Mouse (Mus musculus) hindbrain, embryonic 14.5 days (tissue): ENCODE measurements around the gene Mrps7. TPM values are rescaled to one million over a fixed set of nuclear protein-coding genes. Genes with fewer than 3 reads are reported as not detected.

Source experiments
- ATAC-seq: fragments of 200-750 bp; cut with Nextera tagmentation; 2 replicates; pipeline ENCODE4 v1.8.0; 2017; ENCODE audit warnings: moderate number of reproducible peaks, mild to moderate bottlenecking, moderate TSS enrichment, moderate library complexity; ENCODE audit not compliant: low FRiP score
- DNase-seq: peaks from one replicate; pipeline ENCODE4 v3.0.0-alpha.2; 2015; ENCODE audit warnings: low spot score
- H3K27ac ChIP-seq: fragments of 300-500 bp; sonication (generic); 2 replicates; pipeline ENCODE4 v1.5.1; 2014; ENCODE audit warnings: mild to moderate bottlenecking, moderate library complexity
- H3K27me3 ChIP-seq: fragments of 300-500 bp; sonication (generic); 2 replicates; pipeline ENCODE4 v1.6.1; 2014; ENCODE audit warnings: mild to moderate bottlenecking, low read length, mixed read lengths; ENCODE audit not compliant: control insufficient read depth, insufficient read depth
- H3K36me3 ChIP-seq: fragments of 300-500 bp; sonication (generic); replicated peaks from 2 replicates; pipeline ENCODE4 v1.6.1; 2014; ENCODE audit not compliant: control insufficient read depth, insufficient read depth
- H3K4me1 ChIP-seq: fragments of 300-500 bp; sonication (generic); replicated peaks from 2 replicates; pipeline ENCODE4 v1.6.1; 2014; ENCODE audit warnings: antibody characterized with exemption, low read length, mixed read lengths; ENCODE audit not compliant: control insufficient read depth, insufficient read depth
- H3K4me2 ChIP-seq: fragments of 300-500 bp; sonication (generic); replicated peaks from 2 replicates; pipeline ENCODE4 v1.6.1; 2014; ENCODE audit warnings: mild to moderate bottlenecking, moderate library complexity
- H3K4me3 ChIP-seq: fragments of 300-500 bp; sonication (generic); replicated peaks from 2 replicates; pipeline ENCODE4 v1.5.1; 2014; ENCODE audit warnings: mild to moderate bottlenecking, low read length
- H3K9ac ChIP-seq: fragments of 300-500 bp; sonication (generic); 2 replicates; pipeline ENCODE4 v1.6.1; 2014
- H3K9me3 ChIP-seq: fragments of 300-500 bp; sonication (generic); 2 replicates; pipeline ENCODE4 v1.6.1; 2016; ENCODE audit warnings: low read length; ENCODE audit not compliant: control insufficient read depth
- WGBS: fragments of 180-500 bp; shearing (Covaris S2); extraction: QIAGEN DNeasy Blood & Tissue Kit; methylation state at CpG from one replicate; pipeline ENCODE4 v1.1.7; 2014; 5-methylcytosine and 5-hydroxymethylcytosine counted together
- polyA plus RNA-seq: library from polyadenylated mRNA; unstranded; fragments of >200 nt; fragmentation: Nextera tagmentation; extraction: Ambion mirVana; gene quantifications from 2 replicates; pipeline ENCODE4 v1.2.1, GENCODE M21; 2014

Gene Mrps7
- polyA plus RNA-seq, 1 experiment from 2014 or later, result 72.5 TPM

GRCm38 (mm10) chr11:115631505-115631890 lies 27.8 kb downstream of the Mrps7 start:
- DNase-seq, result no peak
- no peak overlapping the region for H3K9ac ChIP-seq
- no peak overlapping the region for H3K4me3 ChIP-seq
- no peak overlapping the region for H3K27ac ChIP-seq
- H3K27me3 ChIP-seq, result no peaks in the 10 kb centered on the region
- H3K4me1 ChIP-seq, result peaks cover 14% of the 10 kb centered on the region; the same call in 1 of the 2 replicates
- H3K36me3 ChIP-seq, result no peaks in the 10 kb centered on the region
- no peaks in the 10 kb centered on the region for H3K9me3 ChIP-seq
- 18% methylated on average over 3 of the region's 3 CpGs for WGBS
- H3K4me2 ChIP-seq, result no peak overlapping the region
- ATAC-seq, result no peak

GRCm38 (mm10) chr11:115632247-115632646 lies 28.5 kb downstream of the Mrps7 start:
- H3K4me1 ChIP-seq, result peaks cover 7% of the 10 kb centered on the region; the same call in 1 of the 2 replicates
- H3K9ac ChIP-seq, result no peak overlapping the region
- H3K4me2 ChIP-seq, result no peak overlapping the region
- no peaks in the 10 kb centered on the region for H3K36me3 ChIP-seq
- no peaks in the 10 kb centered on the region for H3K27me3 ChIP-seq
- H3K27ac ChIP-seq, result no peak overlapping the region
- H3K9me3 ChIP-seq, result no peaks in the 10 kb centered on the region
- ATAC-seq, result no peak
- DNase-seq, result no peak
- H3K4me3 ChIP-seq, result no peak overlapping the region
- 82% methylated on average over 7 of the region's 7 CpGs for WGBS

- no peak overlapping the region for H3K4me2 ChIP-seq
- no peak overlapping the region for H3K9ac ChIP-seq
- no peaks in the 10 kb centered on the region for H3K9me3 ChIP-seq
- H3K36me3 ChIP-seq, result no peaks in the 10 kb centered on the region
- no peak overlapping the region for H3K27ac ChIP-seq
- WGBS, result 86% methylated on average over 10 of the region's 10 CpGs
- H3K4me1 ChIP-seq, result 0 out of 2 replicates have a peak, but pooled peaks cover 3% of the 10 kb centered on the region
- DNase-seq (no peak), ATAC-seq (no peak)
- no peaks in the 10 kb centered on the region for H3K27me3 ChIP-seq
- H3K4me3 ChIP-seq, result no peak overlapping the region
Observed at GRCm38 (mm10) chr11:115632862-115633261, 29.1 kb downstream of the Mrps7 start.

GRCm38 (mm10) chr11:115634109-115634508 lies 30.4 kb downstream of the Mrps7 start:
- H3K4me2 ChIP-seq, result no peak overlapping the region
- DNase-seq, result no peak
- H3K36me3 ChIP-seq, result no peaks in the 10 kb centered on the region
- WGBS, result 83% methylated on average over 4 of the region's 4 CpGs
- ATAC-seq, result no peak
- H3K9me3 ChIP-seq, result no peaks in the 10 kb centered on the region
- no peak overlapping the region for H3K27ac ChIP-seq
- no peak overlapping the region for H3K4me3 ChIP-seq
- no peaks in the 10 kb centered on the region for H3K27me3 ChIP-seq
- H3K9ac ChIP-seq, result no peak overlapping the region
- no peaks in the 10 kb centered on the region for H3K4me1 ChIP-seq

- no peaks in the 10 kb centered on the region for H3K27me3 ChIP-seq
- no peak overlapping the region for H3K27ac ChIP-seq
- H3K9ac ChIP-seq, result no peak overlapping the region
- no peak for DNase-seq
- WGBS, result 89% methylated on average over 8 of the region's 8 CpGs
- no peak for ATAC-seq
- H3K4me1 ChIP-seq, result no peaks in the 10 kb centered on the region
- no peak overlapping the region for H3K4me3 ChIP-seq
- H3K4me2 ChIP-seq, result no peak overlapping the region
- no peaks in the 10 kb centered on the region for H3K36me3 ChIP-seq
- no peaks in the 10 kb centered on the region for H3K9me3 ChIP-seq
Observed at GRCm38 (mm10) chr11:115635041-115635440, 31.3 kb downstream of the Mrps7 start.

GRCm38 (mm10) chr11:115635484-115635883 lies 31.8 kb downstream of the Mrps7 start:
- no peak overlapping the region for H3K4me3 ChIP-seq
- H3K9ac ChIP-seq, result no peak overlapping the region
- no peak overlapping the region for H3K4me2 ChIP-seq
- H3K27me3 ChIP-seq, result no peaks in the 10 kb centered on the region
- H3K9me3 ChIP-seq, result no peaks in the 10 kb centered on the region
- ATAC-seq (no peak), DNase-seq (no peak)
- H3K27ac ChIP-seq, result no peak overlapping the region
- H3K4me1 ChIP-seq, result no peaks in the 10 kb centered on the region
- WGBS, result 76% methylated on average over 8 of the region's 8 CpGs
- no peaks in the 10 kb centered on the region for H3K36me3 ChIP-seq

- no peak overlapping the region for H3K27ac ChIP-seq
- H3K4me2 ChIP-seq, result no peak overlapping the region
- ATAC-seq (no peak), DNase-seq (no peak)
- H3K9ac ChIP-seq, result no peak overlapping the region
- no peaks in the 10 kb centered on the region for H3K9me3 ChIP-seq
- H3K4me1 ChIP-seq, result no peaks in the 10 kb centered on the region
- WGBS, result 88% methylated on average over 3 of the region's 3 CpGs
- H3K27me3 ChIP-seq, result no peaks in the 10 kb centered on the region
- H3K4me3 ChIP-seq, result no peak overlapping the region
- H3K36me3 ChIP-seq, result no peaks in the 10 kb centered on the region; the same call in 1 of the 2 replicates
Observed at GRCm38 (mm10) chr11:115636960-115637359, 33.2 kb downstream of the Mrps7 start.

GRCm38 (mm10) chr11:115638498-115639409 lies 35.0 kb downstream of the Mrps7 start:
- DNase-seq, result no peak
- H3K4me1 ChIP-seq, result no peaks in the 10 kb centered on the region
- H3K4me3 ChIP-seq, result no peak overlapping the region
- H3K36me3 ChIP-seq, result peaks cover 8% of the 10 kb centered on the region; the same call in 1 of the 2 replicates
- no peaks in the 10 kb centered on the region for H3K27me3 ChIP-seq
- ATAC-seq, result no peak
- no peaks in the 10 kb centered on the region for H3K9me3 ChIP-seq
- no peak overlapping the region for H3K4me2 ChIP-seq
- no peak overlapping the region for H3K27ac ChIP-seq
- no peak overlapping the region for H3K9ac ChIP-seq
- 88% methylated on average over 5 of the region's 5 CpGs for WGBS

- DNase-seq (no peak), ATAC-seq (no peak)
- no peaks in the 10 kb centered on the region for H3K27me3 ChIP-seq
- H3K4me2 ChIP-seq, result no peak overlapping the region
- no peak overlapping the region for H3K9ac ChIP-seq
- 91% methylated on average over 4 of the region's 4 CpGs for WGBS
- no peaks in the 10 kb centered on the region for H3K4me1 ChIP-seq
- no peak overlapping the region for H3K4me3 ChIP-seq
- H3K9me3 ChIP-seq, result no peaks in the 10 kb centered on the region
- H3K27ac ChIP-seq, result no peak overlapping the region
- peaks cover 15% of the 10 kb centered on the region for H3K36me3 ChIP-seq
Observed at GRCm38 (mm10) chr11:115639540-115639939, 35.8 kb downstream of the Mrps7 start.
